Mouse (Mus musculus) kidney, adult 2 months (tissue): ENCODE results near the gene Adam8. TPM values are rescaled to one million over a fixed set of nuclear protein-coding genes. Genes with fewer than 3 reads are reported as not detected.

Source experiments
- DNase-seq: peaks from one replicate; pipeline ENCODE4 v3.0.0; 2021
- H3K27ac ChIP-seq: fragments of 200-500 bp; 2 replicates; pipeline ENCODE4 v1.5.1; 2012; ENCODE audit warnings: low read depth, low read length, control low read depth, inconsistent platforms; ENCODE audit not compliant: insufficient read depth
- H3K27me3 ChIP-seq: fragments of 200-500 bp; replicated peaks from 2 replicates; pipeline ENCODE4 v1.6.1; 2012; ENCODE audit warnings: mild to moderate bottlenecking, moderate library complexity, low read length, inconsistent platforms; ENCODE audit not compliant: control insufficient read depth, insufficient read depth
- H3K36me3 ChIP-seq: fragments of 200-500 bp; 2 replicates; pipeline ENCODE4 v1.6.1; 2012; ENCODE audit warnings: mild to moderate bottlenecking, moderate library complexity, low read length, inconsistent platforms; ENCODE audit not compliant: control insufficient read depth, insufficient read depth
- H3K4me1 ChIP-seq: fragments of 200-500 bp; 2 replicates; pipeline ENCODE4 v1.6.1; 2011; ENCODE audit warnings: low read length; ENCODE audit not compliant: control insufficient read depth, insufficient read depth
- H3K4me3 ChIP-seq: fragments of 200-500 bp; 2 replicates; pipeline ENCODE4 v1.5.1; 2011; ENCODE audit warnings: mild to moderate bottlenecking, low read depth, low read length, control low read depth; ENCODE audit not compliant: insufficient read depth
- CTCF ChIP-seq: fragments of 200-500 bp; conservative IDR thresholded peaks from 2 replicates; pipeline ENCODE4 v1.5.1; 2011; ENCODE audit warnings: low read depth, mild to moderate bottlenecking, control low read depth, low read length, moderate library complexity, mixed read lengths; ENCODE audit not compliant: insufficient read depth, insufficient read length
- POLR2A ChIP-seq: fragments of 200-500 bp; IDR thresholded peaks from one replicate; pipeline ENCODE4 v1.6.1; 2011; ENCODE audit warnings: low read depth, low read length, control low read depth
- WGBS: fragments of 180-500 bp; shearing (Covaris S2); methylation state at CpG from one replicate; pipeline ENCODE4 v1.1.7; 2018; 5-methylcytosine and 5-hydroxymethylcytosine counted together
- polyA plus RNA-seq: library from polyadenylated mRNA; depleted of rRNA; stranded (reverse); fragments of >200 nt; gene quantifications from 2 replicates; pipeline ENCODE4 v1.2.3, GENCODE M21; 2012

Gene Adam8
- polyA plus RNA-seq, 1 experiment: 2.2 TPM

- no peak for TF ChIP-seq POLR2A
- TF ChIP-seq CTCF: no peak
- DNase-seq: no peak
- H3K36me3 ChIP-seq: no peaks in the 10 kb centered on the region
- H3K4me1 ChIP-seq: no peaks in the 10 kb centered on the region
- H3K27me3 ChIP-seq: 0 out of 2 replicates have a peak, but pooled peaks cover 2% of the 10 kb centered on the region
- WGBS: 75% methylated on average over 5 of the region's 5 CpGs
- H3K27ac ChIP-seq: no peak overlapping the region
- H3K4me3 ChIP-seq: no peak overlapping the region
Observed at GRCm38 (mm10) chr7:139945516-139945915, 46.8 kb downstream of the Adam8 start.

- Histone ChIP-seq H3K4me3 (peak overlapping the region; percentile 18; the same call in 1 of the 2 replicates), H3K4me1 (no peaks in the 10 kb centered on the region), H3K36me3 (no peaks in the 10 kb centered on the region), H3K27ac (no peak overlapping the region), H3K27me3 (peaks cover 2% of the 10 kb centered on the region; the same call in 1 of the 2 replicates)
- no peak for DNase-seq
- TF ChIP-seq POLR2A: no peak
- TF ChIP-seq CTCF: no peak
- 10% methylated on average over 68 of the region's 68 CpGs for WGBS
Observed at GRCm38 (mm10) chr7:139944291-139945240, 47.8 kb downstream of the Adam8 start.

GRCm38 (mm10) chr7:139943674-139944281 lies 48.6 kb downstream of the Adam8 start, which contains the start of gene Utf1:
Gene Utf1 (plus strand): TSS chr7:139943789.
- Histone ChIP-seq H3K36me3 (no peaks in the 10 kb centered on the region), H3K4me3 (peak within 1 kb of the TSS; percentile 18; the same call in 1 of the 2 replicates), H3K4me1 (no peaks in the 10 kb centered on the region), H3K27ac (no peak within 1 kb of the TSS), H3K27me3 (peaks cover 2% of the 10 kb centered on the region; the same call in 1 of the 2 replicates)
- peak; percentile 17 for DNase-seq
- TF ChIP-seq POLR2A (no peak), CTCF (no peak)
- WGBS: 1% methylated on average over 59 of the region's 59 CpGs

GRCm38 (mm10) chr7:139940476-139941209 lies 51.7 kb downstream of the Adam8 start:
- DNase-seq: no peak
- TF ChIP-seq POLR2A: no peak
- no peak for TF ChIP-seq CTCF
- Histone ChIP-seq H3K27ac (no peak overlapping the region), H3K4me1 (no peaks in the 10 kb centered on the region), H3K27me3 (peaks cover 2% of the 10 kb centered on the region; the same call in 1 of the 2 replicates), H3K4me3 (no peak overlapping the region), H3K36me3 (no peaks in the 10 kb centered on the region)
- 74% methylated on average over 16 of the region's 16 CpGs for WGBS

GRCm38 (mm10) chr7:139937810-139938209 lies 54.6 kb downstream of the Adam8 start:
- H3K27ac ChIP-seq: no peak overlapping the region
- no peak for DNase-seq
- 83% methylated on average over 5 of the region's 5 CpGs for WGBS
- no peak overlapping the region for H3K4me3 ChIP-seq
- TF ChIP-seq POLR2A (no peak), CTCF (no peak)
- H3K4me1 ChIP-seq: no peaks in the 10 kb centered on the region
- no peaks in the 10 kb centered on the region; the same call in 1 of the 2 replicates for H3K27me3 ChIP-seq
- H3K36me3 ChIP-seq: no peaks in the 10 kb centered on the region

- peak; percentile 10 for DNase-seq
- H3K36me3 ChIP-seq: no peaks in the 10 kb centered on the region
- H3K27me3 ChIP-seq: no peaks in the 10 kb centered on the region; the same call in 1 of the 2 replicates
- no peak overlapping the region for H3K27ac ChIP-seq
- no peak for TF ChIP-seq CTCF
- no peak for TF ChIP-seq POLR2A
- no peak overlapping the region for H3K4me3 ChIP-seq
- WGBS: 61% methylated on average over 3 of the region's 3 CpGs
- H3K4me1 ChIP-seq: no peaks in the 10 kb centered on the region
Observed at GRCm38 (mm10) chr7:139937138-139937537, 55.2 kb downstream of the Adam8 start.
